Comparison of ENCODE assay signal across 25 mouse cellular contexts in genomic region chr7:43448246-43448645, GRCm38 (mm10). TPM values are rescaled to one million over a fixed set of nuclear protein-coding genes. Genes with fewer than 3 reads are reported as not detected.
DNase-seq lines count a peak whose midpoint lies in the region; ATAC-seq lines count a peak whose summit lies in the region.
"Had no signal": no experiment of that assay in that cellular context is flagged by ENCODE, and none has a peak within 500 bp of the region (broad histone marks: within the 10 kb centered on the region; RNA-seq: fewer than 3 reads in every experiment).

No protein-coding gene starts in this region.

- peak overlapping the region; percentile 69 for H3K27ac ChIP-seq in heart, embryonic 15.5 days
- no peak overlapping the region for H3K27ac ChIP-seq in kidney, embryonic 14.5 days (ENCODE audit: low read depth, low read length)
- H3K27ac ChIP-seq: forebrain, embryonic 12.5 days; hindbrain, postnatal 0 days; left cerebral cortex, adult 2 months; neural tube, embryonic 15.5 days had no signal

- no peak overlapping the region for H3K4me2 ChIP-seq in heart, embryonic 15.5 days
- no peak overlapping the region for H3K4me2 ChIP-seq in kidney, embryonic 14.5 days (replicated peaks; ENCODE audit: low read depth, low read length)
- H3K4me2 ChIP-seq: forebrain, embryonic 12.5 days; neural tube, embryonic 15.5 days had no signal

- peaks cover 50% of the 10 kb centered on the region for H3K4me1 ChIP-seq in heart, embryonic 15.5 days (replicated peaks)
- H3K4me1 ChIP-seq in kidney, embryonic 14.5 days (ENCODE audit: control insufficient read depth, insufficient read depth, low read length): peaks cover 8% of the 10 kb centered on the region; the same call in 1 of the 2 replicates

- no peak for DNase-seq in heart, adult 8-10 months (ENCODE audit: low spot score)
- peak; percentile 50 to 67 for DNase-seq in kidney, adult 8-10 months
- DNase-seq in heart, postnatal 4 days: peak; percentile 37
- DNase-seq in kidney, postnatal 10 days: peak; percentile 31
- no peak for DNase-seq in spleen, postnatal 14 days (ENCODE audit: low spot score in 2 of 2)
- DNase-seq: cerebellum, adult 9-11 months; gastrocnemius, postnatal 14 days; left cerebral cortex, postnatal 4 days; liver; spleen, adult 18-20 months; thymus, postnatal 4 days had no signal

- H3K9ac ChIP-seq in heart, embryonic 15.5 days: no peak overlapping the region
- H3K9ac ChIP-seq in kidney, embryonic 14.5 days (ENCODE audit: low read depth, low read length): no peak overlapping the region
- H3K9ac ChIP-seq: forebrain, embryonic 12.5 days; neural tube, embryonic 15.5 days had no signal

- 68% methylated on average over 2 of the region's 3 CpGs for WGBS in heart, embryonic 15.5 days
- 82% methylated on average over 2 of the region's 3 CpGs for WGBS in kidney, embryonic 14.5 days

- H3K27me3 ChIP-seq in heart, embryonic 15.5 days: no peaks in the 10 kb centered on the region
- H3K27me3 ChIP-seq in kidney, embryonic 14.5 days (ENCODE audit: control insufficient read depth, insufficient read depth, low read length): no peaks in the 10 kb centered on the region
- H3K27me3 ChIP-seq: forebrain, embryonic 12.5 days; neural tube, embryonic 15.5 days had no signal

- no peak overlapping the region for H3K4me3 ChIP-seq in heart, embryonic 15.5 days
- H3K4me3 ChIP-seq in kidney, embryonic 14.5 days (ENCODE audit: low read length): no peak overlapping the region
- H3K4me3 ChIP-seq: forebrain, embryonic 12.5 days; left cerebral cortex, adult 2 months; neural tube, embryonic 15.5 days had no signal

- H3K36me3 ChIP-seq in heart, embryonic 15.5 days: peaks cover 14% of the 10 kb centered on the region
- H3K36me3 ChIP-seq in kidney, embryonic 14.5 days (ENCODE audit: control insufficient read depth, insufficient read depth, low read length): peaks cover 13% of the 10 kb centered on the region

- no peak for ATAC-seq in heart, embryonic 15.5 days (replicated peaks; ENCODE audit: insufficient number of reproducible peaks, insufficient read depth, low FRiP score, low read depth)
- no peak for ATAC-seq in kidney, embryonic 14.5 days (ENCODE audit: low FRiP score, low TSS enrichment)
- ATAC-seq: hindbrain, postnatal 0 days; intestine, postnatal 0 days; midbrain, embryonic 16.5 days had no signal

- no peaks in the 10 kb centered on the region for H3K9me3 ChIP-seq in heart, embryonic 15.5 days (replicated peaks)
- no peaks in the 10 kb centered on the region for H3K9me3 ChIP-seq in kidney, embryonic 14.5 days (ENCODE audit: control insufficient read depth, low read length)
- H3K9me3 ChIP-seq: forebrain, embryonic 12.5 days; neural tube, embryonic 15.5 days had no signal

RNA-seq across cellular contexts. Expression of gene Gm45233, which starts 4.3 kb away (rescaled TPM):
- 0.31 and 0.43 TPM in 2 replicates for polyA plus RNA-seq in heart, embryonic 15.5 days (2015; fragmentation: Nextera tagmentation; extraction: Ambion mirVana)
- 1 to 10 TPM in 2 of 4 experiments, under 1 TPM in 2; 0.44 to 1.3 (median 0.94) TPM for total RNA-seq in heart, adult 8-10 months (2022)
- 0.27 TPM in 1 of 2 replicates, not detected in the other for polyA plus RNA-seq in kidney, embryonic 14.5 days (2014; fragmentation: Nextera tagmentation; extraction: Ambion mirVana)
- 1 to 10 TPM; 2.9 to 3.0 TPM for total RNA-seq in heart, postnatal 4 days (2021)
- polyA plus RNA-seq: embryonic facial prominence, embryonic 11.5 days had no signal

RNA-seq across cellular contexts. Expression of gene Etfb, which starts 4.4 kb away (rescaled TPM):
- 631 and 668 TPM in 2 replicates for polyA plus RNA-seq in heart, embryonic 15.5 days (2015; fragmentation: Nextera tagmentation; extraction: Ambion mirVana)
- total RNA-seq in heart, adult 8-10 months (2022): 1,000 to 10,000 TPM; 1,243 to 1,357 (median 1,292) TPM
- polyA plus RNA-seq in kidney, embryonic 14.5 days (2014; fragmentation: Nextera tagmentation; extraction: Ambion mirVana): 323 and 358 TPM in 2 replicates
- 100 to 1,000 TPM; 882 to 955 TPM for total RNA-seq in heart, postnatal 4 days (2021)

RNA-seq across cellular contexts. Expression of gene Cldnd2, which starts 7.7 kb away (rescaled TPM):
- not detected in 2 replicates for polyA plus RNA-seq in heart, embryonic 15.5 days (2015; fragmentation: Nextera tagmentation; extraction: Ambion mirVana)
- not detected for total RNA-seq in heart, adult 8-10 months (2022)
- polyA plus RNA-seq in kidney, embryonic 14.5 days (2014; fragmentation: Nextera tagmentation; extraction: Ambion mirVana): not detected in 2 replicates
- total RNA-seq in heart, postnatal 4 days (2021): not detected
- total RNA-seq: adrenal gland, adult 18-20 months; gastrocnemius, postnatal 14 days; hematopoietic stem cell, adult 5-6 weeks; hindbrain, postnatal 0 days; left cerebral cortex, adult 2 months; left cerebral cortex, postnatal 4 days had no signal
- polyA plus RNA-seq: cortical plate, adult 2 months; embryonic facial prominence, embryonic 11.5 days; forebrain, embryonic 12.5 days; frontal cortex, adult 2 months; hindbrain, postnatal 0 days; intestine, postnatal 0 days; midbrain, embryonic 16.5 days; neural tube, embryonic 15.5 days; stomach, embryonic 14.5 days had no signal

RNA-seq across cellular contexts. Expression of gene Nkg7, which starts 11.4 kb away (rescaled TPM):
- polyA plus RNA-seq in heart, embryonic 15.5 days (2015; fragmentation: Nextera tagmentation; extraction: Ambion mirVana): 1.6 and 18.8 TPM in 2 replicates
- 1 to 10 TPM in 1 of 4 experiments, not detected in 3; 1.1 TPM for total RNA-seq in heart, adult 8-10 months (2022)
- polyA plus RNA-seq in kidney, embryonic 14.5 days (2014; fragmentation: Nextera tagmentation; extraction: Ambion mirVana): 0.41 TPM in 1 of 2 replicates, not detected in the other
- not detected for total RNA-seq in heart, postnatal 4 days (2021)
- total RNA-seq: gastrocnemius, postnatal 14 days; hindbrain, postnatal 0 days; left cerebral cortex, adult 2 months; left cerebral cortex, postnatal 4 days had no signal
- polyA plus RNA-seq: cortical plate, adult 2 months; hindbrain, postnatal 0 days; midbrain, embryonic 16.5 days; neural tube, embryonic 15.5 days had no signal

RNA-seq across cellular contexts. Expression of gene Vsig10l, which starts 14.7 kb away (rescaled TPM):
- polyA plus RNA-seq in heart, embryonic 15.5 days (2015; fragmentation: Nextera tagmentation; extraction: Ambion mirVana): 2.9 and 4.4 TPM in 2 replicates
- total RNA-seq in heart, adult 8-10 months (2022): 1 to 10 TPM in 2 of 4 experiments, under 1 TPM in 2; 0.71 to 4.4 (median 1.6) TPM
- 2.9 and 3.6 TPM in 2 replicates for polyA plus RNA-seq in kidney, embryonic 14.5 days (2014; fragmentation: Nextera tagmentation; extraction: Ambion mirVana)
- 1 to 10 TPM; 4.1 to 6.3 TPM for total RNA-seq in heart, postnatal 4 days (2021)

Comparison
In these comparisons a context has a peak if more than half of its experiments do, and no peak if none do; other contexts are left out.
1. DNase-seq: peak in kidney, adult 8-10 months (2 of 2), heart, postnatal 4 days (single experiment) and kidney, postnatal 10 days (single experiment); none in heart, adult 8-10 months (single experiment) and spleen, postnatal 14 days (0 of 2).